Mouse (Mus musculus) heart, embryonic 16.5 days (tissue): ENCODE data around the gene Btbd35f19. TPM values are rescaled to one million over a fixed set of nuclear protein-coding genes. Genes with fewer than 3 reads are reported as not detected.
"Not testable (repeated sequence)": the region's sequence is repeated elsewhere in the genome, so short reads cannot be mapped to it uniquely, and the experiment has no call there.

Experiments
- ATAC-seq: fragments of 200-750 bp; cut with Nextera tagmentation; replicated peaks from 2 replicates; pipeline ENCODE4 v1.8.0; 2017; ENCODE audit warnings: moderate number of reproducible peaks; ENCODE audit not compliant: insufficient read depth, low FRiP score; ENCODE audit errors: extremely low read depth
- H3K27ac ChIP-seq: fragments of 300-500 bp; sonication (generic); 2 replicates; pipeline ENCODE4 v1.5.1; 2014; ENCODE audit warnings: mild to moderate bottlenecking, low read length, control low read depth, moderate library complexity
- H3K27me3 ChIP-seq: fragments of 300-500 bp; sonication (generic); 2 replicates; pipeline ENCODE4 v1.6.1; 2014; ENCODE audit warnings: low read length, mixed read lengths; ENCODE audit not compliant: control insufficient read depth, insufficient read depth
- H3K36me3 ChIP-seq: fragments of 300-500 bp; sonication (generic); 2 replicates; pipeline ENCODE4 v1.6.1; 2014; ENCODE audit not compliant: control insufficient read depth, insufficient read depth
- H3K4me1 ChIP-seq: fragments of 300-500 bp; sonication (generic); 2 replicates; pipeline ENCODE4 v1.6.1; 2014; ENCODE audit warnings: low read length, mixed read lengths; ENCODE audit not compliant: control insufficient read depth, insufficient read depth
- H3K4me2 ChIP-seq: fragments of 300-500 bp; sonication (generic); 2 replicates; pipeline ENCODE4 v1.6.1; 2014; ENCODE audit warnings: low read depth, mild to moderate bottlenecking, control low read depth, low read length
- H3K4me3 ChIP-seq: fragments of 300-500 bp; sonication (generic); 2 replicates; pipeline ENCODE4 v1.5.1; 2014; ENCODE audit warnings: mild to moderate bottlenecking, control low read depth, low read length
- H3K9ac ChIP-seq: fragments of 300-500 bp; sonication (generic); 2 replicates; pipeline ENCODE4 v1.6.1; 2014; ENCODE audit warnings: low read length, control low read depth
- H3K9me3 ChIP-seq: fragments of 300-500 bp; sonication (generic); replicated peaks from 2 replicates; pipeline ENCODE4 v1.6.1; 2016; ENCODE audit warnings: low read length; ENCODE audit not compliant: control insufficient read depth
- WGBS: fragments of 180-500 bp; shearing (Covaris S2); extraction: QIAGEN DNeasy Blood & Tissue Kit; methylation state at CpG from one replicate; pipeline ENCODE4 v1.1.7; 2014; 5-methylcytosine and 5-hydroxymethylcytosine counted together
- polyA plus RNA-seq: library from polyadenylated mRNA; unstranded; fragments of >200 nt; fragmentation: Nextera tagmentation; extraction: Ambion mirVana; gene quantifications from 2 replicates; pipeline ENCODE4 v1.2.1, GENCODE M21; 2015

Btbd35f19 gene
- not detected in 2 replicates for polyA plus RNA-seq

- no CpG with 5 or more reads among the region's 4 CpGs for WGBS
- H3K27ac ChIP-seq, H3K9ac ChIP-seq, ATAC-seq, H3K9me3 ChIP-seq, H3K27me3 ChIP-seq, H3K4me1 ChIP-seq, H3K4me3 ChIP-seq, H3K36me3 ChIP-seq, H3K4me2 ChIP-seq: not testable (repeated sequence)
Measured at GRCm38 (mm10) chrX:31383818-31384217, at the start of gene Btbd35f19. Gene Btbd35f19 (minus strand): TSS chrX:31383918.

GRCm38 (mm10) chrX:31341924-31342323 lies 41.8 kb downstream of the Btbd35f19 start:
- 53% methylated on average over 1 of the region's 4 CpGs for WGBS
- H3K4me1 ChIP-seq, H3K9ac ChIP-seq, H3K27me3 ChIP-seq, H3K4me2 ChIP-seq, H3K27ac ChIP-seq, H3K4me3 ChIP-seq, H3K36me3 ChIP-seq, ATAC-seq, H3K9me3 ChIP-seq: not testable (repeated sequence)

- WGBS: no CpG with 5 or more reads among the region's 4 CpGs
- H3K4me1 ChIP-seq, H3K27me3 ChIP-seq, ATAC-seq, H3K36me3 ChIP-seq, H3K9ac ChIP-seq, H3K4me2 ChIP-seq, H3K9me3 ChIP-seq, H3K4me3 ChIP-seq, H3K27ac ChIP-seq: not testable (repeated sequence)
Measured at GRCm38 (mm10) chrX:31336154-31336553, 47.6 kb downstream of the Btbd35f19 start, which contains the start of gene Btbd35f26. Gene Btbd35f26 (plus strand): TSS chrX:31336454.

Other genes with a start within 250 kb of the Btbd35f19 start
- gene Spin2f, start 130.0 kb downstream of the Btbd35f19 start, polyA plus RNA-seq: not detected in 2 replicates
- gene Btbd35f26, start 47.5 kb downstream of the Btbd35f19 start, polyA plus RNA-seq: not detected in 2 replicates
- not detected in 2 replicates for gene Gm21883, start 190.4 kb upstream of the Btbd35f19 start, polyA plus RNA-seq
- not detected in 2 replicates for gene Spin2e, start 235.0 kb upstream of the Btbd35f19 start, polyA plus RNA-seq